Mouse (Mus musculus) thymus, adult 2 months (tissue): Measurements from ENCODE around the gene Rfk.

Experiments used
- CTCF ChIP-seq: fragments of 200-500 bp; IDR thresholded peaks from 2 replicates; pipeline ENCODE4 v1.5.1; 2012; ENCODE audit warnings: mild to moderate bottlenecking, control low read depth, low read length, moderate library complexity, borderline replicate concordance; ENCODE audit not compliant: control insufficient read depth, poor library complexity, insufficient read depth; ENCODE audit errors: extremely low read depth
- POLR2A ChIP-seq: fragments of 200-500 bp; IDR thresholded peaks from 2 replicates; pipeline ENCODE4 v1.6.1; 2012; ENCODE audit warnings: mild to moderate bottlenecking, low read length, control low read depth, moderate library complexity; ENCODE audit not compliant: control insufficient read depth, poor library complexity, insufficient read depth; ENCODE audit errors: extremely low read depth

DNA sequence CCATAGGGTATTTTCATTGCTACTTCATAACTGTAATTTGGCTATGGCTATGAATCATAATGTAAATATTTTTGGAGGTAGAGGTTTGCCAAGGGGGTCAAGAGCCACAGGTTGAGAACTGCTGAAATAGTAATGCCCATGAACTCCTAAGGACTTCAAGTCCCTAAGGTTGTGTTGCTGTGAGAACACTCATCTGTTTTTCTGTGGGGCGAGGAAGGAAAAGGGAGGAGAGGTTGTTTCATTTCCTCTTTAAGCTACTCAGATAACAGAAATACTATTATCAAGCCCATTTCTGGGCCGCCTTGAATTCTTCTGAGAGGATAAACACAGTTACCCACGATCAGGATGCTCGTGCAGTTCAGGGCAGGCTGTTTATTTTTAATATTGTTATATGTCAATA is 3.0 kb downstream of the Rfk start:
- TF ChIP-seq POLR2A (no peak), CTCF (no peak)
